Mouse (Mus musculus) megakaryocyte, adult 5-6 weeks (primary cell): Measurements from ENCODE around the gene Ciz1. TPM values are rescaled to one million over a fixed set of nuclear protein-coding genes. Genes with fewer than 3 reads are reported as not detected.

ENCODE experiments used
- ATAC-seq: 2 replicates; pipeline ENCODE4 v1.8.0; 2016; ENCODE audit warnings: mild to moderate bottlenecking, inconsistent platforms; ENCODE audit not compliant: poor library complexity, severe bottlenecking
- total RNA-seq, 2 experiments: library from RNA; stranded (forward) in 1 of 2; stranded (reverse) in 1 of 2; fragments of 153-499, 151-499 nt in 1 of 2; fragments of 221-1000, 200-1000 nt in 1 of 2; gene quantifications; 2 replicates each; pipeline versions ENCODE4 v1.2.3 to v1.2.4; 2015 to 2017

The Ciz1 gene
- total RNA-seq (2015) (56.3 and 67.0 TPM in 2 replicates), total RNA-seq (2017) (66.2 and 81.0 TPM in 2 replicates)

- no peak for ATAC-seq
These were observed at the start of gene Ciz1 for GRCm38 (mm10) chr2:32352151-32353006. Gene Ciz1, plus strand, starts transcription at chr2:32352327.

- no peak for ATAC-seq
These were observed 49.2 kb upstream of the Ciz1 start for GRCm38 (mm10) chr2:32302952-32303351.

DNA sequence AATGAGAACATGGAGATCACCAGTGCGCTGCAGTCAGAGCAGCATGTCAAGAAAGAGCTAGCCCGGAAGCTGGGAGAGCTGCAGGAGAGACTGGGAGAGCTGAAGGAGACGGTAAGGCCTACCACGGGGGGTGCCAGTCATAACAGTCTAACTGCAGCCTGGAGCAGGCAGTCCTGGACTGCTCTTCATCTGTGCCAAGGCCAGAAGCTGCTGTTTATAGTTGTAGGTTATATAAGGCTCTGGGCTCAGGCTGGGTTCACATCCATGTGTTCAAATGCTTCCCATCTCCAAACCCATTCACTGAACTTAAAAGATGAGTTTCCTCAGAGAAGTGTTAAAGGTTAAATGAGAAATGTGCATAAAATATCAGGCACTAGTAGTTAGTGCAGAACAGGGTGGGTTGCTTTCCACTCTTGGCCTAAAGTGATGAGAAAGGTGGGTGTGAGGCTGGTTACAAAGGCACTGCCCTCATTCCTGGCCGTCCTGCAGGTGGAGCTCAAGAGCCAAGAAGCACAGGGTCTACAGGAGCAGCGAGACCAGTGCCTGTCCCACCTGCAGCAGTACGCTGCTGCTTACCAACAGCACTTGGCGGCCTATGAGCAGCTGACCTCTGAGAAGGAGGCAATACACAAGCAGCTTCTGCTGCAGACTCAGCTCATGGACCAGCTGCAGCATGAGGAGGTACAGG is 47.8 kb upstream of the Ciz1 start:
- no peak for ATAC-seq

DNA sequence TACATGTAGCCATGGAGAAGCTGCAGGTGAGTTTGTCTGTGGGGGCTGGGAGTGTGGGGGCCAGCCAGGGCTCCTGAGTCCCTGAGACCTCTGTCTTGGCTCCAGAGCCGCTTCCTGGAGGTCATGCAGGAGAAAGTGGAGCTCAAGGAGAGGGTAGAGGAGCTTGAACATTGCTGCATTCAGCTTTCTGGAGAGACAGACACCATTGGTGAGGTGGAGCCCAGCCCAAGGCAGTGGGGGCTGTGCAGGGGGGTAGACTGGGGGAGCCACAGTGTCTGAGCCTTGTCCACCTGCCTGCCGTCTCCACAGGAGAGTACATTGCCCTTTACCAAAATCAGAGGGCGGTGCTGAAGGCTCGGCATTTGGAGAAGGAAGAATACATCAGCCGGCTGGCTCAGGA is 46.5 kb upstream of the Ciz1 start:
- ATAC-seq: no peak

DNA sequence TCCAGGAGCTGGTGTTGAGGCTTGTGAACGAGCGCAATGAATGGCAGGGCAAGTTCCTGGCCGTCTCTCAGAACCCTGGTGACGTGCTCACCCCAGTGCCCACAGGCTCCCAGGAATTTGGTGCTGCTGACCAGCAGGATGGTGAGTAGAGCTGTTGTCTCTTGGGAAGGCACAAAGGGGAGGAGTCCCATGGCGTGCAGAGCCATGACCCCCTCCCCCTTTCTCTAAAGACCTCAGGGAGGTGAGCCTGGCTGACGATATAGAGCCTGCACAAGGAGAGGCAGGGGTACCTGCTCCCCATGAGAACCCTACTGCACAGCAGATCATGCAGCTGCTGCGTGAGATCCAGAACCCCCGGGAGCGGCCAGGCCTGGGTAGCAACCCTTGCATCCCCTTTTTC is 46.0 kb upstream of the Ciz1 start:
- no peak for ATAC-seq

GRCm38 (mm10) chr2:32307247-32307798 is 44.8 kb upstream of the Ciz1 start:
- no peak for ATAC-seq

- 0 out of 2 replicates have a peak, but pooled peaks have one; percentile 29 for ATAC-seq
These were observed 44.0 kb upstream of the Ciz1 start for GRCm38 (mm10) chr2:32307941-32308760.

- ATAC-seq: no peak
These were observed 43.1 kb upstream of the Ciz1 start for GRCm38 (mm10) chr2:32308870-32309568.

DNA sequence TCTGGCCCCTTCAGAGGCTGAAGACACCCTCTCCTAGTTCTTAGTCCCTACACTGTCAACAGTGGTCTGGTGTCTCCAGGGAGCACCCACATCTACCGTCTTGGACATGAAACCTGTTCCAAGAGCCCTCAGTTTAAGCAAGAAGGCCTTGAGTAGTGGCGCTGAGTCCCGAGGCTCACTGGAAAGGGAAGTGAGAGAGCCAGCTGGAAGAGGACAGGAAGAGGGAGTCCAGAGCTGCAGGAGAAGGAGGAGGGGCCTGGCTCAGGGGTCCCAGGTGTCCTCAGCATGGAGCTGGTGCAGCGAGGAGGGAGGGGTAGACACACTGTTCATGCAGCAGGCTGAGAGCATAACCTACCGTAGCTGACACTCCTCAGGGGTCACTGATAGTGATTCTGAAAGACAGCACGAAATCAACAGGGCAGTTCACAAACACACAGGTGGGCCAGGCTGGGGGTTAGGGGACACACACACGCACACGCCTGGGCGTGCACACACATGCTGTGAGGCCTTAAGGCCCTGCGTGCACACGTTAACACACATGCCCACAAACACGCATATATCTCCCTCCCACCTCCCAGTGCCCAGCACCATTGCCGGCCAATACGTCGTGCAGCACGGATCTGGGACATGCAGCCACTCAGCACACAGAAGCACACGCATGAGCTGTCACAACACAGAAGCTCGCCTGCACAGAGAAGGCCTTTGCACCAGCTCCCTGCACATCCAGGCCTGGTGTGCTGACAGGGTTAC is 41.9 kb upstream of the Ciz1 start:
- ATAC-seq: no peak

- no peak for ATAC-seq
These were observed 40.4 kb upstream of the Ciz1 start for GRCm38 (mm10) chr2:32311443-32312317.

GRCm38 (mm10) chr2:32312318-32312964 is 39.7 kb upstream of the Ciz1 start:
- ATAC-seq: peak; percentile 85

DNA sequence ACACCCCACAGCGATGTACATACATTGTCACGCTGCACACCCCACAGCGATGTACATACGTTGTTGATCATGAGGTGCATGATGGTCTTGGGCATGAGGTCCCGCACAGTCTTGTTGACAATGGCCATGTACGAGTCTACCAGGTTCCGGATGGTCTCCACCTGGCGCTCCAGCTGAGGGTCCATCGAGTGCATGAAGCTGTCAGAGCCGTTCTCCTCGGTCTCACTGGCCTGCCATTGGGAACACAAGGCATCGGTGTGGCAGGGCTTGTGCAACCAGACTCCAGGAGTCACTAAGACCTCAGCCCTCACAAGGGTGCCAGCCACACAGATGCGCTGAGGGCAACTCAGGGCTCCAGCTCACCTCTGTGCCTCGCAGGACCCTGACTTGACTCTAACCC is 37.3 kb upstream of the Ciz1 start:
- ATAC-seq: no peak

- no peak for ATAC-seq
These were observed 36.4 kb upstream of the Ciz1 start for GRCm38 (mm10) chr2:32315751-32316150.

GRCm38 (mm10) chr2:32316887-32317656 is 35.1 kb upstream of the Ciz1 start:
- no peak for ATAC-seq

- no peak for ATAC-seq
These were observed 34.2 kb upstream of the Ciz1 start for GRCm38 (mm10) chr2:32317791-32318417.

GRCm38 (mm10) chr2:32318709-32319585 is 33.2 kb upstream of the Ciz1 start:
- ATAC-seq: no peak
